Mouse (Mus musculus) heart, postnatal 0 days (tissue): ENCODE results near the gene Six5.
A peak's percentile ranks its signal among the peaks of the same experiment; 100 is the strongest.

Source experiments
- CTCF ChIP-seq: IDR thresholded peaks from 2 replicates; pipeline ENCODE4 v1.5.1; 2016; ENCODE audit warnings: antibody characterized with exemption, control low read depth, low read depth
- EP300 ChIP-seq: IDR thresholded peaks from 2 replicates; pipeline ENCODE4 v1.6.1; 2016; ENCODE audit warnings: antibody characterized with exemption, low read depth

DNA sequence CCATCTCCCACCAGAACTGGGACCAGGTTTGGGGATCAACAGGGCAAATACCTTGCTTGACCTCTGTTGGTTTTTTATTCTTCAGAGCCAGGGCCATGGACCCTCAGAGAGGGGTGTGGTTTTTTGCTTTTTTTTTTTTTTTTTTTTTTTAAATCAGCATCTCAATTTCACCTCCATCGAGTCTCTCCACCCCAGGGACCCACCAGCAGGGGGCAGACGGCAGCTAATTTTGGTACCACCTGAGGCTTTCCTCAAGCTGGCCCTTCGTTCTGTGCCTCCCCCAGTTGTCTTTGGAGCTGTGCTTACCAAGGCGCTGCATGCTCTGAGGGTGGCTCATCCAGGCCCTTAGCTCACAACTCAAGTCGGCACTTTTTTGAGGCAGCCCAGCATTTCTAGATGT lies 43.0 kb downstream of the Six5 start:
- TF ChIP-seq CTCF: peak; percentile 53
- TF ChIP-seq EP300: no peak
